Mouse (Mus musculus): Measurements from ENCODE around the gene Tanc1. TPM values are rescaled to one million over a fixed set of nuclear protein-coding genes. Genes with fewer than 3 reads are reported as not detected.

Gene Tanc1
- total and polyA plus RNA-seq, 3 experiments, result 8.1 to 26.2 (median 25.6) TPM

- Histone ChIP-seq H3K4me1 (ENCODE audit: control insufficient read depth, insufficient read depth, low read length) (peaks cover 14% of the 10 kb centered on the region), H3K79me2 (replicated peaks; ENCODE audit: control insufficient read depth, insufficient read depth, low read length) (peaks cover 6% of the 10 kb centered on the region), H3K36me3 (ENCODE audit: control insufficient read depth, insufficient read depth, low read length) (no peaks in the 10 kb centered on the region), H3K27me3 (ENCODE audit: control insufficient read depth, insufficient read depth, low read length) (no peaks in the 10 kb centered on the region), H3K9ac (ENCODE audit: low read depth, low read length) (no peak overlapping the region), H3K27ac (no peak overlapping the region; the same call in 1 of the 2 replicates), H3K4me3 (no peak overlapping the region)
- intact Hi-C loops (cut with DNase I), result no loop called here
- TF ChIP-seq EP300 (IDR thresholded peaks at IDR 0.05; ENCODE audit: insufficient read depth, low read depth, low read length) (no peak), POLR2A (IDR thresholded peaks at IDR 0.05; ENCODE audit: insufficient read depth, low read depth, low read length) (no peak), CTCF (IDR thresholded peaks at IDR 0.05) (no peak)
- WGBS, result 32% methylated on average over 5 of the region's 5 CpGs
- no peak for DNase-seq
These were observed 68.9 kb downstream of the Tanc1 start for GRCm38 (mm10) chr2:59680736-59681135.

GRCm38 (mm10) chr2:59681181-59681580, 69.3 kb downstream of the Tanc1 start:
- Histone ChIP-seq H3K4me3 (no peak overlapping the region), H3K79me2 (replicated peaks; ENCODE audit: control insufficient read depth, insufficient read depth, low read length) (peaks cover 6% of the 10 kb centered on the region), H3K36me3 (ENCODE audit: control insufficient read depth, insufficient read depth, low read length) (no peaks in the 10 kb centered on the region), H3K27ac (peak overlapping the region; percentile 31), H3K27me3 (ENCODE audit: control insufficient read depth, insufficient read depth, low read length) (no peaks in the 10 kb centered on the region), H3K4me1 (ENCODE audit: control insufficient read depth, insufficient read depth, low read length) (peaks cover 14% of the 10 kb centered on the region), H3K9ac (ENCODE audit: low read depth, low read length) (no peak overlapping the region)
- TF ChIP-seq CTCF (IDR thresholded peaks at IDR 0.05) (no peak), POLR2A (IDR thresholded peaks at IDR 0.05; ENCODE audit: insufficient read depth, low read depth, low read length) (no peak), EP300 (IDR thresholded peaks at IDR 0.05; ENCODE audit: insufficient read depth, low read depth, low read length) (no peak)
- 45% methylated on average over 4 of the region's 4 CpGs for WGBS
- DNase-seq, result no peak
- intact Hi-C loops (cut with DNase I), result no loop called here

- no peak for DNase-seq
- intact Hi-C loops (cut with DNase I), result no loop called here
- 78% methylated on average over 16 of the region's 16 CpGs for WGBS
- Histone ChIP-seq H3K27me3 (ENCODE audit: control insufficient read depth, insufficient read depth, low read length) (no peaks in the 10 kb centered on the region), H3K36me3 (ENCODE audit: control insufficient read depth, insufficient read depth, low read length) (no peaks in the 10 kb centered on the region), H3K4me1 (ENCODE audit: control insufficient read depth, insufficient read depth, low read length) (peaks cover 6% of the 10 kb centered on the region), H3K9ac (ENCODE audit: low read depth, low read length) (no peak overlapping the region), H3K4me3 (no peak overlapping the region), H3K79me2 (replicated peaks; ENCODE audit: control insufficient read depth, insufficient read depth, low read length) (peaks cover 3% of the 10 kb centered on the region; the same call in 1 of the 2 replicates), H3K27ac (no peak overlapping the region)
- no peak for TF ChIP-seq EP300 (IDR thresholded peaks at IDR 0.05; ENCODE audit: insufficient read depth, low read depth, low read length)
- no peak for TF ChIP-seq CTCF (IDR thresholded peaks at IDR 0.05)
These were observed 73.2 kb downstream of the Tanc1 start for GRCm38 (mm10) chr2:59684864-59685605.

GRCm38 (mm10) chr2:59685606-59685950, 73.7 kb downstream of the Tanc1 start:
- Histone ChIP-seq H3K27ac (no peak overlapping the region), H3K27me3 (ENCODE audit: control insufficient read depth, insufficient read depth, low read length) (no peaks in the 10 kb centered on the region), H3K4me1 (ENCODE audit: control insufficient read depth, insufficient read depth, low read length) (peaks cover 3% of the 10 kb centered on the region), H3K79me2 (replicated peaks; ENCODE audit: control insufficient read depth, insufficient read depth, low read length) (peaks cover 3% of the 10 kb centered on the region; the same call in 1 of the 2 replicates), H3K4me3 (no peak overlapping the region), H3K9ac (ENCODE audit: low read depth, low read length) (no peak overlapping the region), H3K36me3 (ENCODE audit: control insufficient read depth, insufficient read depth, low read length) (no peaks in the 10 kb centered on the region)
- TF ChIP-seq POLR2A (IDR thresholded peaks at IDR 0.05; ENCODE audit: insufficient read depth, low read depth, low read length) (no peak), CTCF (IDR thresholded peaks at IDR 0.05) (no peak), EP300 (IDR thresholded peaks at IDR 0.05; ENCODE audit: insufficient read depth, low read depth, low read length) (no peak)
- intact Hi-C loops (cut with DNase I), result no loop called here
- 97% methylated on average over 4 of the region's 4 CpGs for WGBS
- DNase-seq, result no peak

GRCm38 (mm10) chr2:59688261-59689104, 76.6 kb downstream of the Tanc1 start:
- Histone ChIP-seq H3K79me2 (replicated peaks; ENCODE audit: control insufficient read depth, insufficient read depth, low read length) (peaks cover 3% of the 10 kb centered on the region; the same call in 1 of the 2 replicates), H3K4me1 (ENCODE audit: control insufficient read depth, insufficient read depth, low read length) (peaks cover 7% of the 10 kb centered on the region), H3K4me3 (no peak overlapping the region), H3K27ac (no peak overlapping the region), H3K27me3 (ENCODE audit: control insufficient read depth, insufficient read depth, low read length) (no peaks in the 10 kb centered on the region), H3K36me3 (ENCODE audit: control insufficient read depth, insufficient read depth, low read length) (0 out of 2 replicates have a peak, but pooled peaks cover 2% of the 10 kb centered on the region), H3K9ac (ENCODE audit: low read depth, low read length) (no peak overlapping the region)
- intact Hi-C loops (cut with DNase I), result no loop called here
- DNase-seq, result no peak
- TF ChIP-seq EP300 (IDR thresholded peaks at IDR 0.05; ENCODE audit: insufficient read depth, low read depth, low read length) (no peak), POLR2A (IDR thresholded peaks at IDR 0.05; ENCODE audit: insufficient read depth, low read depth, low read length) (no peak), CTCF (IDR thresholded peaks at IDR 0.05) (no peak)
- 78% methylated on average over 16 of the region's 16 CpGs for WGBS

GRCm38 (mm10) chr2:59691112-59691511, 79.3 kb downstream of the Tanc1 start:
- intact Hi-C loops (cut with DNase I), result no loop called here
- no peaks in the 10 kb centered on the region for H3K27me3 ChIP-seq (ENCODE audit: control insufficient read depth, insufficient read depth, low read length)
- no peak for DNase-seq
- 0 out of 2 replicates have a peak, but pooled peaks cover 2% of the 10 kb centered on the region for H3K36me3 ChIP-seq (ENCODE audit: control insufficient read depth, insufficient read depth, low read length)
- H3K4me1 ChIP-seq (ENCODE audit: control insufficient read depth, insufficient read depth, low read length), result peaks cover 10% of the 10 kb centered on the region
- H3K27ac ChIP-seq, result no peak overlapping the region
- peaks cover 3% of the 10 kb centered on the region for H3K79me2 ChIP-seq (replicated peaks; ENCODE audit: control insufficient read depth, insufficient read depth, low read length)
- TF ChIP-seq CTCF (IDR thresholded peaks at IDR 0.05) (no peak), POLR2A (IDR thresholded peaks at IDR 0.05; ENCODE audit: insufficient read depth, low read depth, low read length) (no peak), EP300 (IDR thresholded peaks at IDR 0.05; ENCODE audit: insufficient read depth, low read depth, low read length) (no peak)
- H3K9ac ChIP-seq (ENCODE audit: low read depth, low read length), result no peak overlapping the region
- no peak overlapping the region for H3K4me3 ChIP-seq
- 41% methylated on average over 4 of the region's 4 CpGs for WGBS
